Mouse (Mus musculus) intestine, embryonic 14.5 days (tissue): ENCODE data around the gene Ang4. TPM values are rescaled to one million over a fixed set of nuclear protein-coding genes. Genes with fewer than 3 reads are reported as not detected.
"Not testable (repeated sequence)": the region's sequence is repeated elsewhere in the genome, so short reads cannot be mapped to it uniquely, and the experiment has no call there.

ENCODE experiments used
- ATAC-seq: fragments of 200-750 bp; cut with Nextera tagmentation; replicated peaks from 2 replicates; pipeline ENCODE4 v1.8.0; 2017; ENCODE audit warnings: low read depth, moderate number of reproducible peaks, moderate TSS enrichment, moderate library complexity; ENCODE audit not compliant: low FRiP score, low TSS enrichment
- DNase-seq: peaks from one replicate; pipeline ENCODE4 v3.0.0-alpha.2; 2018; ENCODE audit warnings: low spot score
- H3K27ac ChIP-seq: fragments of 300-500 bp; sonication (generic); 2 replicates; pipeline ENCODE4 v1.5.1; 2014; ENCODE audit warnings: low read depth, mild to moderate bottlenecking, control low read depth
- H3K27me3 ChIP-seq: fragments of 300-500 bp; sonication (generic); replicated peaks from 2 replicates; pipeline ENCODE4 v1.6.1; 2014; ENCODE audit warnings: low read length, control low read depth; ENCODE audit not compliant: control insufficient read depth, insufficient read depth
- H3K36me3 ChIP-seq: fragments of 300-500 bp; sonication (generic); 2 replicates; pipeline ENCODE4 v1.6.1; 2014; ENCODE audit warnings: low read length, control low read depth; ENCODE audit not compliant: control insufficient read depth, insufficient read depth
- H3K4me1 ChIP-seq: fragments of 300-500 bp; sonication (generic); replicated peaks from 2 replicates; pipeline ENCODE4 v1.6.1; 2014; ENCODE audit warnings: low read length, control low read depth, mixed read lengths; ENCODE audit not compliant: control insufficient read depth, insufficient read depth
- H3K4me2 ChIP-seq: fragments of 300-500 bp; sonication (generic); 2 replicates; pipeline ENCODE4 v1.6.1; 2014; ENCODE audit warnings: low read length
- H3K4me3 ChIP-seq: fragments of 300-500 bp; sonication (generic); 2 replicates; pipeline ENCODE4 v1.5.1; 2014; ENCODE audit warnings: low read depth, low read length, control low read depth, mixed read lengths
- H3K9ac ChIP-seq: fragments of 300-500 bp; sonication (generic); 2 replicates; pipeline ENCODE4 v1.6.1; 2014; ENCODE audit warnings: mild to moderate bottlenecking, low read length
- H3K9me3 ChIP-seq: fragments of 300-500 bp; sonication (generic); 2 replicates; pipeline ENCODE4 v1.6.1; 2016; ENCODE audit warnings: low read length, control low read depth; ENCODE audit not compliant: control insufficient read depth
- WGBS: fragments of 180-500 bp; shearing (Covaris S2); extraction: QIAGEN DNeasy Blood & Tissue Kit; methylation state at CpG from one replicate; pipeline ENCODE4 v1.1.7; 2014; 5-methylcytosine and 5-hydroxymethylcytosine counted together
- polyA plus RNA-seq: library from polyadenylated mRNA; unstranded; fragments of >200 nt; fragmentation: Nextera tagmentation; extraction: Ambion mirVana; gene quantifications from 2 replicates; pipeline ENCODE4 v1.2.1, GENCODE M21; 2014

Ang4 gene
- polyA plus RNA-seq, result 1.8 and 1.9 TPM in 2 replicates

GRCm38 (mm10) chr14:51773490-51773889, at the start of gene Ang4:
Ang4 (minus strand) TSS chr14:51773590.
- Histone ChIP-seq H3K27me3 (no peaks in the 10 kb centered on the region), H3K4me3 (no peak within 1 kb of the TSS), H3K4me1 (no peaks in the 10 kb centered on the region), H3K27ac (no peak within 1 kb of the TSS), H3K9ac (no peak within 1 kb of the TSS), H3K9me3 (no peaks in the 10 kb centered on the region), H3K36me3 (no peaks in the 10 kb centered on the region), H3K4me2 (no peak within 1 kb of the TSS)
- DNase-seq, result no peak
- ATAC-seq, result no peak
- 67% methylated on average over 5 of the region's 5 CpGs for WGBS

GRCm38 (mm10) chr14:51799746-51800145, 26.4 kb upstream of the Ang4 start, which contains the start of gene AY358078:
AY358078 (plus strand) TSS chr14:51800046.
- 85% methylated on average over 2 of the region's 2 CpGs for WGBS
- Histone ChIP-seq H3K36me3 (no peaks in the 10 kb centered on the region), H3K27ac (no peak within 1 kb of the TSS), H3K9ac (no peak within 1 kb of the TSS), H3K27me3 (no peaks in the 10 kb centered on the region), H3K4me2 (no peak within 1 kb of the TSS), H3K4me1 (no peaks in the 10 kb centered on the region), H3K9me3 (no peaks in the 10 kb centered on the region), H3K4me3 (no peak within 1 kb of the TSS)
- no peak for DNase-seq
- no peak for ATAC-seq

GRCm38 (mm10) chr14:51794106-51794505, 20.7 kb upstream of the Ang4 start:
- DNase-seq, result no peak
- no peak overlapping the region for H3K4me3 ChIP-seq
- no peaks in the 10 kb centered on the region for H3K4me1 ChIP-seq
- no peaks in the 10 kb centered on the region for H3K27me3 ChIP-seq
- H3K9ac ChIP-seq, result no peak overlapping the region
- H3K27ac ChIP-seq, result no peak overlapping the region
- WGBS, result 24% methylated on average over 2 of the region's 2 CpGs
- ATAC-seq, result peak; percentile 36; the same call in 1 of the 2 replicates
- H3K9me3 ChIP-seq, result no peaks in the 10 kb centered on the region
- no peak overlapping the region for H3K4me2 ChIP-seq
- no peaks in the 10 kb centered on the region for H3K36me3 ChIP-seq

- Histone ChIP-seq H3K27me3 (no peaks in the 10 kb centered on the region), H3K4me2 (no peak overlapping the region), H3K9ac (no peak overlapping the region), H3K9me3 (no peaks in the 10 kb centered on the region), H3K36me3 (no peaks in the 10 kb centered on the region), H3K27ac (no peak overlapping the region), H3K4me3 (no peak overlapping the region), H3K4me1 (no peaks in the 10 kb centered on the region)
- ATAC-seq, result no peak
- no peak for DNase-seq
- WGBS, result 85% methylated on average over 2 of the region's 2 CpGs
Observed at GRCm38 (mm10) chr14:51789196-51789595, 15.8 kb upstream of the Ang4 start.

DNA sequence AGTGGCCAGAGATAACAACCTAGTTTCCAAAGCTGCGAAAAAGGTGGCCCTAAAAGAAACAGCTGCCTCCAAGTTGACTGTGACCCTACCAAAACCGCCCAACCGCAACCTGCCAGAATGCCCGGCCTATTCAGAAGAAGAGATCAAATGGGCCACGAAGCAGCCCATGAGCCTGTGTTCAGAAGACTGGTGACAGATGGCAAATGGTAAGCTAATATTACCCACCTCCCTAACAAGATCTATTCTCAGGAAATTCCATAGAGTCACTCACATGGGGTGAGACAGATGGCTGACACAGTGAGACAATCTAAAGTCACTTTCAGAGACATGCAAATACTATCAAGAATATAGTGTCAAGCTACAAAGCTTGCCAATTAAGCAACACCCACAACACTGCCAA, 13.7 kb upstream of the Ang4 start:
- Histone ChIP-seq H3K36me3 (no peaks in the 10 kb centered on the region), H3K4me2 (no peak overlapping the region), H3K27me3 (no peaks in the 10 kb centered on the region), H3K9me3 (no peaks in the 10 kb centered on the region), H3K4me3 (no peak overlapping the region), H3K4me1 (no peaks in the 10 kb centered on the region), H3K9ac (no peak overlapping the region), H3K27ac (no peak overlapping the region)
- no peak for ATAC-seq
- WGBS, result 90% methylated on average over 5 of the region's 5 CpGs
- DNase-seq, result no peak

- no peak for DNase-seq
- H3K9ac ChIP-seq, result no peak overlapping the region
- H3K9me3 ChIP-seq, result no peaks in the 10 kb centered on the region
- H3K27me3 ChIP-seq, result no peaks in the 10 kb centered on the region
- no peak overlapping the region for H3K27ac ChIP-seq
- H3K4me2 ChIP-seq, result no peak overlapping the region
- no peak overlapping the region for H3K4me3 ChIP-seq
- 79% methylated on average over 4 of the region's 4 CpGs for WGBS
- no peaks in the 10 kb centered on the region for H3K4me1 ChIP-seq
- H3K36me3 ChIP-seq, result no peaks in the 10 kb centered on the region
- no peak for ATAC-seq
Observed at GRCm38 (mm10) chr14:51786335-51786734, 12.9 kb upstream of the Ang4 start.

DNA sequence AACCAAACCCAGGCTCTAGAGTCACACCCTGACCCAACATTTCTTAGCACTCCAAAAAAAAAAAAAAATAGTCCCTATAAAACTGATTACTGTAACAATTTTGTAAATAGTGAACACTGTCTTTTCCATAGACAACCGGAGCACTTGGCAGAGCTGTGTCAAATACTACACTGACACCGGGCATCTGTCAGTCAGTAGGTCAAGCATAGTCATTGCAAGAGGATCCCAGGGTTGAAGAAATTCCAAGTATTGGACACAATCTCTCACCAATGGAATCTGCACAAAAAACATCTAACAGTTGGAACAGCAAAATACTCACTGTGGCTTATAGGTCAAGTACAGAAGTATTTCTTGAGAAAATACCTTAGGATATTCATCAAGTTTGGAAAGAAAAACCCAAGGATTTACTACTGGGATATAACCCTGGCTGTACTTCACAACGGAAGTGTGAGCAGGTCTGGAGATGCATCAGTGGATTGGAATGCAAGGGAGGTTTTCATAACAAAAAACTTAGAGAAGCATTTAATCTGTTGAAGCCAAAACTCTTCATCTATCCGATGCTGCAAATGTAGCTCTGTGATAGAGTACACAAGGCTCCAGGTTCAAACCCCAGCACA, 5.6 kb upstream of the Ang4 start:
- Histone ChIP-seq H3K4me3 (no peak overlapping the region), H3K36me3 (no peaks in the 10 kb centered on the region), H3K9ac (no peak overlapping the region), H3K4me2 (no peak overlapping the region), H3K9me3 (no peaks in the 10 kb centered on the region), H3K4me1 (no peaks in the 10 kb centered on the region), H3K27ac (no peak overlapping the region), H3K27me3 (no peaks in the 10 kb centered on the region)
- no peak for DNase-seq
- WGBS, result 71% methylated on average over 4 of the region's 4 CpGs
- no peak for ATAC-seq

GRCm38 (mm10) chr14:51777791-51778190, 4.4 kb upstream of the Ang4 start:
- Histone ChIP-seq H3K4me3 (no peak overlapping the region), H3K9me3 (no peaks in the 10 kb centered on the region), H3K27me3 (no peaks in the 10 kb centered on the region), H3K4me2 (no peak overlapping the region), H3K4me1 (no peaks in the 10 kb centered on the region), H3K27ac (no peak overlapping the region), H3K36me3 (no peaks in the 10 kb centered on the region), H3K9ac (no peak overlapping the region)
- DNase-seq (no peak), ATAC-seq (no peak)
- WGBS, result 100% methylated on average over 1 of the region's 1 CpGs

GRCm38 (mm10) chr14:51771378-51771777, 2.0 kb downstream of the Ang4 start:
- WGBS, result 68% methylated on average over 1 of the region's 1 CpGs
- not testable (repeated sequence) for ATAC-seq

More at GRCm38 (mm10) chr14:51771378-51771777, 2.0 kb downstream of the Ang4 start:
- H3K27ac ChIP-seq, H3K4me1 ChIP-seq, H3K4me3 ChIP-seq, H3K27me3 ChIP-seq, H3K9me3 ChIP-seq, H3K36me3 ChIP-seq, H3K9ac ChIP-seq, H3K4me2 ChIP-seq: not testable (repeated sequence)
- DNase-seq, result peak; percentile 55
